Mouse (Mus musculus) lung, embryonic 14.5 days (tissue): ENCODE results near the gene Btaf1. TPM values are rescaled to one million over a fixed set of nuclear protein-coding genes. Genes with fewer than 3 reads are reported as not detected.

Experiments
- ATAC-seq: fragments of 200-750 bp; cut with Nextera tagmentation; 2 replicates; pipeline ENCODE4 v1.8.0; 2017; ENCODE audit warnings: mild to moderate bottlenecking, moderate TSS enrichment, moderate library complexity; ENCODE audit not compliant: insufficient read depth
- DNase-seq: peaks from one replicate; pipeline ENCODE4 v3.0.0-alpha.2; 2015
- H3K27ac ChIP-seq: fragments of 300-500 bp; sonication (generic); 2 replicates; pipeline ENCODE4 v1.5.1; 2014; ENCODE audit warnings: low read depth, mild to moderate bottlenecking, moderate library complexity
- H3K27me3 ChIP-seq: fragments of 300-500 bp; sonication (generic); 2 replicates; pipeline ENCODE4 v1.6.1; 2014; ENCODE audit warnings: low read length, control low read depth; ENCODE audit not compliant: insufficient read depth
- H3K36me3 ChIP-seq: fragments of 300-500 bp; sonication (generic); 2 replicates; pipeline ENCODE4 v1.6.1; 2014; ENCODE audit warnings: control low read depth; ENCODE audit not compliant: insufficient read depth
- H3K4me1 ChIP-seq: fragments of 300-500 bp; sonication (generic); 2 replicates; pipeline ENCODE4 v1.6.1; 2014; ENCODE audit warnings: antibody characterized with exemption, control low read depth; ENCODE audit not compliant: insufficient read depth
- H3K4me2 ChIP-seq: fragments of 300-500 bp; sonication (generic); 2 replicates; pipeline ENCODE4 v1.6.1; 2014; ENCODE audit warnings: mild to moderate bottlenecking
- H3K4me3 ChIP-seq: fragments of 300-500 bp; sonication (generic); 2 replicates; pipeline ENCODE4 v1.5.1; 2014; ENCODE audit warnings: low read depth, low read length
- H3K9ac ChIP-seq: fragments of 300-500 bp; sonication (generic); 2 replicates; pipeline ENCODE4 v1.6.1; 2014
- H3K9me3 ChIP-seq: fragments of 300-500 bp; sonication (generic); 2 replicates; pipeline ENCODE4 v1.6.1; 2016; ENCODE audit warnings: low read depth, low read length, control low read depth
- CTCF ChIP-seq: IDR thresholded peaks from 2 replicates; pipeline ENCODE4 v1.5.1; 2016; ENCODE audit warnings: antibody characterized with exemption, low read depth
- WGBS: fragments of 180-500 bp; shearing (Covaris S2); extraction: QIAGEN DNeasy Blood & Tissue Kit; methylation state at CpG from one replicate; pipeline ENCODE4 v1.1.7; 2014; 5-methylcytosine and 5-hydroxymethylcytosine counted together
- polyA plus RNA-seq: library from polyadenylated mRNA; unstranded; fragments of >200 nt; fragmentation: Nextera tagmentation; extraction: Ambion mirVana; gene quantifications from 2 replicates; pipeline ENCODE4 v1.2.1, GENCODE M21; 2014

Btaf1 gene
- polyA plus RNA-seq, 1 experiment from 2014 or later: 20.3 TPM

DNA sequence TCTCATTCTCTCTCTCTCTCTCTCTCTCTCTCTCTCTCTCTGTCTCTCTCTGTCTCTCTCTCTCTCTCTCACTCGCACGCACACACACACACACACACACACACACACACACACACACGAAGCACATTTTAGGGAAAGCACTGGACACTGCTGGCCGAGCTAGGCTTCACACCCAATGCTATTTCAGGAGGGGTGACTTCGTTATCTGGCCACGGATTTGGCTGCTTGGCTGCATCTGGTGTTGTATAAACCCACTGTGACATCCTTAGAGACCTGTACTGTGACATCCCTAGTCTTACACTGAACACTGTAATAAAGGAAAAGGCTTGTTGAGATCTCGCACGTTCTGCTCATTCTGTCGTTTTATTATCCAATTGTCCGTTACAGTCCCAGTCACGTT is 95.1 kb downstream of the Btaf1 start:
- DNase-seq (no peak), ATAC-seq (no peak)
- Histone ChIP-seq H3K27ac (no peak overlapping the region), H3K36me3 (no peaks in the 10 kb centered on the region), H3K9ac (no peak overlapping the region), H3K27me3 (no peaks in the 10 kb centered on the region), H3K4me2 (no peak overlapping the region), H3K4me1 (peaks cover 8% of the 10 kb centered on the region), H3K4me3 (no peak overlapping the region), H3K9me3 (no peaks in the 10 kb centered on the region; the same call in 1 of the 2 replicates)
- TF ChIP-seq CTCF: no peak
- WGBS: 72% methylated on average over 11 of the region's 11 CpGs

DNA sequence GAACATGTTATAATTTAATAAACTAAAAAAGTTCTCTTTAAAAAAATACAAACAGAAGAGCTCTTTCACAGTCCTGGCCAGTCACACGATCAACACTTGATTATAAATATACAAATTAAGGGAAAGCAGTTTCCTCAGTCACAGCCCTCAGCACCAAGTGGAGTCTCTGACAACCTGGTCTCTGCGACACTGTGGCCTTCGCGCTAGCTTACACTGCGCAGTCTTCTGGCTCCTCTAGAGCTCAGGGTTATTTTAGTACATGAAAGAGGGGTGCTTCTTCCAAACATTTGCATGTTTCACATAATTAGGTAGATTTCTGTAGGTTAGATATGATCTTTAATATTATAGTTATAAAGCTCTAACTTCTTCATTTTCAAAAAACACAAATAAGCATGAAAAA is 96.3 kb downstream of the Btaf1 start:
- DNase-seq (no peak), ATAC-seq (no peak)
- no peak for TF ChIP-seq CTCF
- no peak overlapping the region for H3K9ac ChIP-seq
- WGBS: 86% methylated on average over 5 of the region's 5 CpGs
- H3K4me3 ChIP-seq: no peak overlapping the region
- peaks cover 12% of the 10 kb centered on the region for H3K4me1 ChIP-seq
- no peaks in the 10 kb centered on the region for H3K27me3 ChIP-seq
- no peaks in the 10 kb centered on the region for H3K36me3 ChIP-seq
- no peaks in the 10 kb centered on the region for H3K9me3 ChIP-seq
- no peak overlapping the region for H3K27ac ChIP-seq
- no peak overlapping the region for H3K4me2 ChIP-seq

DNA sequence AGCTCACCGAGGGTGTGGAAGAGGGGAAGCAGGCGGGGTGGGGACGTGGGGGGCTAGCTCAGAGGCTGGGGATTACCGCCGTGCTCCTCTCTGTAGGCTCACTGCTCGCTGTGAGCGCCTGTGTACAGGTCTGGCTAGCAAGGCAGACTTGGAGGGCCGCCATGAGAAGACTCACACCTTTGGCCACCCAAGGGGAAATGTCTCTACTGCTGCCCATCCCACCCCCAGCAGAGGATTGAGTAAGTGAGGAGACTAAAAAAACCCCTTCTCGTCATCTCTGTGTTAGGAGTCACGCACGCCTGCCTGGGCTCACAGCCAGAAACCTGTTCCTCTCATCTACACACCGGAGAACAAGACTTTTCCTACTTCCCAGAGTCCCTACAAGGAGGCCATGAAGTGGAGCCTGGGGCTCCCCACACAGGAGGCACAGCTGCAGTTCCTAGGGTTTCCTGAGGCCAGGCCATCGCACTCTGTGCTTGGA is 100.0 kb downstream of the Btaf1 start:
- Histone ChIP-seq H3K4me2 (no peak overlapping the region), H3K27ac (no peak overlapping the region), H3K4me3 (no peak overlapping the region), H3K27me3 (no peaks in the 10 kb centered on the region), H3K9me3 (no peaks in the 10 kb centered on the region), H3K36me3 (no peaks in the 10 kb centered on the region), H3K9ac (no peak overlapping the region), H3K4me1 (peaks cover 8% of the 10 kb centered on the region; the same call in 1 of the 2 replicates)
- no peak for ATAC-seq
- no peak for TF ChIP-seq CTCF
- whole genome bisulfite sequencing: 62% methylated on average over 13 of the region's 13 CpGs
- no peak for DNase-seq

DNA sequence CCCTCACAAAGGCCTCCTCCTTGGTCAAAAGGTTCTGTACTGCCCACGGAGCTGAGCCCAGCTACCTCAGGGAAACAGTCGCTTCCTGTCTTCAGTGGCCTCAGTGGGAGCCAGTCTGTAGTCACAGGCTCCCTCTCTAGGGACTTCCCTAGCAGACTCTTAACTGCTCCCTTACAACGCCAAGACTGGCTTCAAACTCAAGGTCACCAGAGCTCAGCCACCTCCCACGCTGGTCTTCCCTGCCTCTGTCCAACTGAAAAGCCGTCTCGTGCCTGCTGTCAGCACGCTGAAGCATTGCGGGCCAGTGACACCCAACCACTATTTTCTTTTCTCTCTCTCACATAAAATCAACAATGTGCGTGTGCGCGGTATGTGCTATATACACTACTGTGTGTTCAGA is 100.5 kb downstream of the Btaf1 start:
- Histone ChIP-seq H3K9ac (no peak overlapping the region), H3K9me3 (no peaks in the 10 kb centered on the region), H3K4me2 (no peak overlapping the region), H3K4me3 (no peak overlapping the region), H3K4me1 (peaks cover 8% of the 10 kb centered on the region; the same call in 1 of the 2 replicates), H3K27ac (no peak overlapping the region), H3K36me3 (no peaks in the 10 kb centered on the region), H3K27me3 (no peaks in the 10 kb centered on the region)
- peak; percentile 30 for DNase-seq
- TF ChIP-seq CTCF: no peak
- WGBS: 55% methylated on average over 11 of the region's 11 CpGs
- no peak for ATAC-seq

GRCm38 (mm10) chr19:37029771-37030170 is 103.9 kb downstream of the Btaf1 start:
- Histone ChIP-seq H3K27ac (no peak overlapping the region), H3K36me3 (no peaks in the 10 kb centered on the region), H3K9me3 (no peaks in the 10 kb centered on the region), H3K4me3 (no peak overlapping the region), H3K4me2 (no peak overlapping the region), H3K4me1 (peaks cover 8% of the 10 kb centered on the region; the same call in 1 of the 2 replicates), H3K9ac (no peak overlapping the region), H3K27me3 (no peaks in the 10 kb centered on the region)
- ATAC-seq (no peak), DNase-seq (no peak)
- TF ChIP-seq CTCF: no peak
- 62% methylated on average over 6 of the region's 6 CpGs for WGBS

- Histone ChIP-seq H3K9me3 (no peaks in the 10 kb centered on the region), H3K36me3 (no peaks in the 10 kb centered on the region), H3K4me1 (no peaks in the 10 kb centered on the region; the same call in 1 of the 2 replicates), H3K27me3 (no peaks in the 10 kb centered on the region), H3K4me3 (no peak overlapping the region), H3K4me2 (no peak overlapping the region), H3K27ac (no peak overlapping the region), H3K9ac (no peak overlapping the region)
- DNase-seq (no peak), ATAC-seq (no peak)
- no peak for TF ChIP-seq CTCF
- WGBS: 81% methylated on average over 5 of the region's 5 CpGs
Observed at GRCm38 (mm10) chr19:37031446-37031845, 105.6 kb downstream of the Btaf1 start.

DNA sequence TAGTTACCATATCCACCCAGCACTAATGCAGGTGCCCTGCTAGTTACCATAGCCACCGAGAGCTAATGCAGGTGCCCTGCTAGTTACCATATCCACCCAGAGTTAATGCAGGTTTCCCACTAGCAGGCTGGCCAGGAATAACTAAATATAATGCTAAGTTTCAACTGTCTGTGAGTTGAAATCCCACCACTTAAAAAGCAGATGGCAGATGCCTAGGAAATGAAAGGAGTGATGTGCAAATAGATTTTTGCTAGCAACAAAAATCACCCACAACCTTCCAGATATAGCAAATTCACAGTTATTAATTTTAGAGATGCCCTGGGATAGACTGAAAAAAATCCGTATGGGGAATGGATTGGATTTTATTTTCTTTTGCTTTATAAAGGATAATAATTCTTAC is 106.5 kb downstream of the Btaf1 start:
- TF ChIP-seq CTCF: no peak
- ATAC-seq (no peak), DNase-seq (no peak)
- Histone ChIP-seq H3K27me3 (no peaks in the 10 kb centered on the region), H3K4me1 (no peaks in the 10 kb centered on the region), H3K4me2 (no peak overlapping the region), H3K36me3 (no peaks in the 10 kb centered on the region), H3K4me3 (no peak overlapping the region), H3K27ac (no peak overlapping the region), H3K9me3 (no peaks in the 10 kb centered on the region), H3K9ac (no peak overlapping the region)
- 87% methylated on average over 2 of the region's 2 CpGs for WGBS

DNA sequence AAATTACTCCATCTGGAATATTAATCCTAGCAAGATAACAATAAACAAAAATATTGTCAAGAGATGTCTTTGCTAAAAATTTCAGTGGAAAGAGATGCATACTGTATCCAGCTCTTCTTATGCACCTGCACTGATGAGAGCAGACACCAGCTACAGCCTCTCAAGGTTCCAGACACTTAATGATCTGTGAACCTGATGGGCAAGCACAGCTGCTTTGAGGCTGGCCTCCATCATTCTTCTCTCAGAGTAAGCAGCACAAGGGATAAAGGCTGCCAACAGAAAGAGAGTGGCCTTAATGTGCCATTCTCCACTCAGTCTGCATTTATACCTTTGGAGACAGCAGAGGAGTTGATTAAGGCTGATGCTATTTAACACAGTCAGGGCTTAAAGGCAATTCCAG is 115.0 kb downstream of the Btaf1 start:
- no peak for TF ChIP-seq CTCF

More for the DNA sequence above, 115.0 kb downstream of the Btaf1 start:
- Histone ChIP-seq H3K27me3 (no peaks in the 10 kb centered on the region), H3K27ac (no peak overlapping the region), H3K4me2 (no peak overlapping the region), H3K4me1 (no peaks in the 10 kb centered on the region), H3K9me3 (no peaks in the 10 kb centered on the region), H3K9ac (no peak overlapping the region), H3K36me3 (no peaks in the 10 kb centered on the region), H3K4me3 (no peak overlapping the region)
- no peak for DNase-seq
- ATAC-seq: no peak
